ENCODE assay signal across 15 mouse cellular contexts in the genomic region with DNA sequence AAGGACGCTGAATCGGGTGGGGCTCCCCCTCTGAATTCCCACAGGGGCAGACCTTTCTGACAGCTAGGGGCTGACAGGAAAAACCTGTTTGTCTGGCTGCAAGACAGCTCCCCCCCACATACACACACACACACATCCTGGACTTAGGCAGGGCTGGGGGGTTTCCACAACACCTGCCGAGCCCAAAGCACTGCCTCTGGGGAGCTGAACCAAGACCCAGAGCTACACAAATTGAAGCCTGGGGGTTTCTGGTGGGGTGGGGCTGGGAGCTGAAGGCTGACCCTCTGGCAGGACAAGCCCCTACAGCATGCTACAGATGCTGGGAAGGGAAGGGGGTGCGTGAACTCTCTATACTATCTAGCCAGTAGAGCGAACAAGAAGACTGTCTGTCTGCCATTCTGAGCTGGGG. TPM values are rescaled to one million over a fixed set of nuclear protein-coding genes. Genes with fewer than 3 reads are reported as not detected.
A peak's percentile ranks its signal among the peaks of the same experiment; 100 is the strongest.
DNase-seq lines count a peak whose midpoint lies in the region; ATAC-seq and TF ChIP-seq lines count a peak whose summit lies in the region.
"Had no signal": no experiment of that assay in that cellular context is flagged by ENCODE, and none has a peak within 500 bp of the region (broad histone marks: within the 10 kb centered on the region; RNA-seq: fewer than 3 reads in every experiment).

No protein-coding gene starts in this region.

- H3K9ac ChIP-seq in forebrain, embryonic 11.5 days (ENCODE audit: low read length): no peak overlapping the region
- peak overlapping the region; percentile 30; the same call in 1 of the 2 replicates for H3K9ac ChIP-seq in kidney, embryonic 16.5 days (replicated peaks; ENCODE audit: low read length)
- H3K9ac ChIP-seq in stomach, embryonic 16.5 days (ENCODE audit: low read length): peak overlapping the region; percentile 48; the same call in 1 of the 2 replicates
- H3K9ac ChIP-seq: limb, embryonic 13.5 days; neural tube, embryonic 12.5 days had no signal

- no peak for TF ChIP-seq CTCF in layer of hippocampus, adult 2 months (conservative IDR thresholded peaks at IDR 0.05)

- no peak for DNase-seq in forebrain, embryonic 10.5 days (ENCODE audit: extremely low spot score, low spot score)
- no peak for DNase-seq in forebrain, embryonic 11.5 days (ENCODE audit: low spot score)
- DNase-seq in kidney, adult 18-20 months: no peak
- DNase-seq in urinary bladder, postnatal 14 days (ENCODE audit: low spot score): peak; percentile 30
- no peak for DNase-seq in urinary bladder, postnatal 4 days (ENCODE audit: low spot score in 2 of 2)
- no peak for DNase-seq in layer of hippocampus, adult 2 months (ENCODE audit: low spot score in 2 of 2)
- DNase-seq: cerebellum, adult 8-10 months; kidney, adult 9 months; lung, postnatal 4 days; retina, postnatal 1 day had no signal

- peak overlapping the region; percentile 51 for H3K27ac ChIP-seq in forebrain, embryonic 10.5 days
- H3K27ac ChIP-seq in forebrain, embryonic 11.5 days (ENCODE audit: low read depth, low read length): no peak overlapping the region
- H3K27ac ChIP-seq in kidney, embryonic 16.5 days (ENCODE audit: low read length): no peak overlapping the region
- peak overlapping the region; percentile 7; the same call in 1 of the 2 replicates for H3K27ac ChIP-seq in stomach, embryonic 16.5 days (ENCODE audit: low read length)
- no peak overlapping the region for H3K27ac ChIP-seq in layer of hippocampus, adult 2 months
- H3K27ac ChIP-seq: limb, embryonic 13.5 days; neural tube, embryonic 12.5 days had no signal

- WGBS in forebrain, embryonic 10.5 days: 73% methylated on average over 5 of the region's 5 CpGs
- 73% methylated on average over 5 of the region's 5 CpGs for WGBS in forebrain, embryonic 11.5 days
- WGBS in kidney, embryonic 16.5 days: 32% methylated on average over 5 of the region's 5 CpGs
- 22% methylated on average over 5 of the region's 5 CpGs for WGBS in stomach, embryonic 16.5 days

- ATAC-seq in forebrain, embryonic 11.5 days (replicated peaks; ENCODE audit: low FRiP score): no peak
- peak; percentile 53 for ATAC-seq in kidney, embryonic 16.5 days (ENCODE audit: low FRiP score, low TSS enrichment)
- ATAC-seq in stomach, embryonic 16.5 days (ENCODE audit: insufficient read depth, low FRiP score): peak; percentile 64; the same call in 1 of the 2 replicates
- ATAC-seq: midbrain, embryonic 16.5 days had no signal

- H3K4me3 ChIP-seq in forebrain, embryonic 10.5 days: no peak overlapping the region
- H3K4me3 ChIP-seq in forebrain, embryonic 11.5 days (ENCODE audit: low read depth, low read length): no peak overlapping the region
- no peak overlapping the region for H3K4me3 ChIP-seq in kidney, embryonic 16.5 days (ENCODE audit: low read length)
- H3K4me3 ChIP-seq in stomach, embryonic 16.5 days (replicated peaks; ENCODE audit: low read length): no peak overlapping the region
- no peak overlapping the region for H3K4me3 ChIP-seq in layer of hippocampus, adult 2 months
- H3K4me3 ChIP-seq: limb, embryonic 13.5 days; neural tube, embryonic 12.5 days had no signal

- H3K4me1 ChIP-seq in forebrain, embryonic 10.5 days: peaks cover 45% of the 10 kb centered on the region
- H3K4me1 ChIP-seq in forebrain, embryonic 11.5 days (replicated peaks; ENCODE audit: control insufficient read depth, insufficient read depth, low read length): 0 out of 2 replicates have a peak, but pooled peaks cover 2% of the 10 kb centered on the region
- H3K4me1 ChIP-seq in kidney, embryonic 16.5 days (ENCODE audit: insufficient read depth, low read length): peaks cover 35% of the 10 kb centered on the region
- H3K4me1 ChIP-seq in stomach, embryonic 16.5 days (ENCODE audit: control insufficient read depth, insufficient read depth, low read length): peaks cover 37% of the 10 kb centered on the region

- no peaks in the 10 kb centered on the region; the same call in 1 of the 2 replicates for H3K36me3 ChIP-seq in forebrain, embryonic 10.5 days (replicated peaks)
- H3K36me3 ChIP-seq in forebrain, embryonic 11.5 days (ENCODE audit: control insufficient read depth, insufficient read depth, low read length): no peaks in the 10 kb centered on the region
- no peaks in the 10 kb centered on the region for H3K36me3 ChIP-seq in kidney, embryonic 16.5 days (ENCODE audit: insufficient read depth, low read length)
- H3K36me3 ChIP-seq in stomach, embryonic 16.5 days (ENCODE audit: control insufficient read depth, insufficient read depth, low read length): no peaks in the 10 kb centered on the region
- H3K36me3 ChIP-seq: limb, embryonic 13.5 days; neural tube, embryonic 12.5 days had no signal

- H3K4me2 ChIP-seq in forebrain, embryonic 11.5 days (ENCODE audit: low read depth, low read length, severe bottlenecking): no peak overlapping the region
- H3K4me2 ChIP-seq in kidney, embryonic 16.5 days (replicated peaks; ENCODE audit: low read depth, low read length): peak overlapping the region; percentile 16
- H3K4me2 ChIP-seq in stomach, embryonic 16.5 days (ENCODE audit: low read depth, low read length): peak overlapping the region; percentile 32
- H3K4me2 ChIP-seq: limb, embryonic 13.5 days; neural tube, embryonic 12.5 days had no signal

- no peaks in the 10 kb centered on the region for H3K9me3 ChIP-seq in forebrain, embryonic 10.5 days
- no peaks in the 10 kb centered on the region for H3K9me3 ChIP-seq in forebrain, embryonic 11.5 days (ENCODE audit: control insufficient read depth, low read length)
- H3K9me3 ChIP-seq in kidney, embryonic 16.5 days (ENCODE audit: low read length): no peaks in the 10 kb centered on the region
- H3K9me3 ChIP-seq in stomach, embryonic 16.5 days (replicated peaks; ENCODE audit: control insufficient read depth, low read length): no peaks in the 10 kb centered on the region
- H3K9me3 ChIP-seq: limb, embryonic 13.5 days; neural tube, embryonic 12.5 days had no signal

- no peaks in the 10 kb centered on the region for H3K27me3 ChIP-seq in forebrain, embryonic 10.5 days (ENCODE audit: poor library complexity, severe bottlenecking)
- no peaks in the 10 kb centered on the region for H3K27me3 ChIP-seq in forebrain, embryonic 11.5 days (ENCODE audit: control insufficient read depth, insufficient read depth, low read length)
- H3K27me3 ChIP-seq in kidney, embryonic 16.5 days (ENCODE audit: insufficient read depth, low read length): no peaks in the 10 kb centered on the region
- no peaks in the 10 kb centered on the region for H3K27me3 ChIP-seq in stomach, embryonic 16.5 days (ENCODE audit: control insufficient read depth, insufficient read depth, low read length)
- H3K27me3 ChIP-seq: limb, embryonic 13.5 days; neural tube, embryonic 12.5 days had no signal

RNA-seq across cellular contexts. Expression of a gene that starts 42.7 kb away (rescaled TPM):
- polyA plus RNA-seq in forebrain, embryonic 10.5 days (2016; fragmentation: Nextera tagmentation; extraction: Ambion mirVana): 1.9 and 2.8 TPM in 2 replicates
- 5.2 and 7.2 TPM in 2 replicates for polyA plus RNA-seq in forebrain, embryonic 11.5 days (2014; fragmentation: Nextera tagmentation; extraction: Ambion mirVana)
- 3.5 and 3.8 TPM in 2 replicates for polyA plus RNA-seq in kidney, embryonic 16.5 days (2015; fragmentation: Nextera tagmentation; extraction: Ambion mirVana)
- polyA plus RNA-seq in stomach, embryonic 16.5 days (2015; fragmentation: Nextera tagmentation; extraction: Ambion mirVana): 2.1 and 3.2 TPM in 2 replicates
- 100 to 1,000 TPM; 230 to 231 TPM for total RNA-seq in layer of hippocampus, adult 2 months (2021)

Comparison
In these comparisons a context has a peak if more than half of its experiments do, and no peak if none do; other contexts are left out.
1. H3K27ac ChIP-seq: peak in forebrain, embryonic 10.5 days (single experiment) and stomach, embryonic 16.5 days (single experiment); none in forebrain, embryonic 11.5 days (single experiment), kidney, embryonic 16.5 days (single experiment) and layer of hippocampus, adult 2 months (single experiment).